Mouse (Mus musculus) heart, postnatal 0 days (tissue): ENCODE results near the gene Mogat1. TPM values are rescaled to one million over a fixed set of nuclear protein-coding genes. Genes with fewer than 3 reads are reported as not detected.

Experiments
- ATAC-seq: fragments of 200-750 bp; cut with Nextera tagmentation; 2 replicates; pipeline ENCODE4 v1.8.0; 2017; ENCODE audit warnings: low read depth, moderate number of reproducible peaks, moderate library complexity; ENCODE audit not compliant: insufficient read depth
- DNase-seq: peaks from one replicate; pipeline ENCODE4 v3.0.0-alpha.2; 2016; ENCODE audit warnings: low spot score
- H3K27ac ChIP-seq: fragments of 300-500 bp; sonication (generic); 2 replicates; pipeline ENCODE4 v1.5.1; 2014; ENCODE audit warnings: low read depth, mild to moderate bottlenecking
- H3K27me3 ChIP-seq: fragments of 300-500 bp; sonication (generic); 2 replicates; pipeline ENCODE4 v1.6.1; 2014; ENCODE audit warnings: low read length, mixed read lengths; ENCODE audit not compliant: control insufficient read depth, insufficient read depth
- H3K36me3 ChIP-seq: fragments of 300-500 bp; sonication (generic); replicated peaks from 2 replicates; pipeline ENCODE4 v1.6.1; 2014; ENCODE audit warnings: low read length, mixed read lengths; ENCODE audit not compliant: control insufficient read depth, insufficient read depth
- H3K4me1 ChIP-seq: fragments of 300-500 bp; sonication (generic); 2 replicates; pipeline ENCODE4 v1.6.1; 2014; ENCODE audit warnings: antibody characterized with exemption; ENCODE audit not compliant: control insufficient read depth, insufficient read depth
- H3K4me2 ChIP-seq: fragments of 300-500 bp; sonication (generic); 2 replicates; pipeline ENCODE4 v1.6.1; 2014; ENCODE audit warnings: low read depth, mild to moderate bottlenecking, low read length, moderate library complexity
- H3K4me3 ChIP-seq: fragments of 300-500 bp; sonication (generic); 2 replicates; pipeline ENCODE4 v1.5.1; 2014; ENCODE audit warnings: low read depth, low read length
- H3K9ac ChIP-seq: fragments of 300-500 bp; sonication (generic); replicated peaks from 2 replicates; pipeline ENCODE4 v1.6.1; 2014; ENCODE audit warnings: low read depth, low read length, mixed read lengths
- H3K9me3 ChIP-seq: fragments of 300-500 bp; sonication (generic); replicated peaks from 2 replicates; pipeline ENCODE4 v1.6.1; 2016; ENCODE audit warnings: low read length; ENCODE audit not compliant: control insufficient read depth
- CTCF ChIP-seq: IDR thresholded peaks from 2 replicates; pipeline ENCODE4 v1.5.1; 2016; ENCODE audit warnings: antibody characterized with exemption, control low read depth, low read depth
- EP300 ChIP-seq: IDR thresholded peaks from 2 replicates; pipeline ENCODE4 v1.6.1; 2016; ENCODE audit warnings: antibody characterized with exemption, low read depth
- WGBS: fragments of 180-500 bp; shearing (Covaris S2); extraction: QIAGEN DNeasy Blood & Tissue Kit; methylation state at CpG from one replicate; pipeline ENCODE4 v1.1.7; 2014; 5-methylcytosine and 5-hydroxymethylcytosine counted together
- polyA plus RNA-seq: library from polyadenylated mRNA; unstranded; fragments of >200 nt; fragmentation: Nextera tagmentation; extraction: Ambion mirVana; gene quantifications from 2 replicates; pipeline ENCODE4 v1.2.1, GENCODE M21; 2015
- total RNA-seq: library from RNA; depleted of rRNA; stranded (reverse); fragments of >200 nt; gene quantifications from 2 replicates; pipeline ENCODE4 v1.2.3, GENCODE M21; 2014; ENCODE audit warnings: low replicate concordance

The Mogat1 gene
- total and polyA plus RNA-seq, 2 experiments from 2014 or later, result 0.75 TPM; not detected in 1

DNA sequence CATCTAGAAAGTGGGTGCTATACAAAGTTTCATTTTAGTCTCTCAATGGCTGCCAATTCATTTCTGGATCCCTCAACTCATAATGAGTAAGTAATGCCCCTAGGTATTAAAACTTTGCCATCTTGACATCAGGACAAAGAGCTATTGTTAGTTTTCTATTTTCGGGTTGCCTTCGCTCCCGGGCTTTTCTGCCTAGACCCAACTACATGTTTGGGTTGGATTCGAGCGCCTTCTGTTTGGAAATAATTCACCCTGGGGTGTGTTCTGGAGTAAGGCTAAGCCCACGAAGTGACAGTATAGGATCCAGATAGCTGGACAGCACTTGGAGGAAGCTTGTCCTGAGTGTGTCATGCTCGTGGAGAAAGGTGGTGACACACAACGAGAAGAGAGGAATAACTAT, 2.0 kb downstream of the Mogat1 start:
- Histone ChIP-seq H3K27ac (no peak overlapping the region), H3K4me2 (no peak overlapping the region), H3K27me3 (peaks cover 15% of the 10 kb centered on the region), H3K9me3 (no peaks in the 10 kb centered on the region), H3K36me3 (no peaks in the 10 kb centered on the region), H3K4me1 (peaks cover 5% of the 10 kb centered on the region; the same call in 1 of the 2 replicates), H3K4me3 (no peak overlapping the region), H3K9ac (no peak overlapping the region)
- ATAC-seq, result no peak
- WGBS, result 64% methylated on average over 8 of the region's 8 CpGs
- DNase-seq, result no peak
- TF ChIP-seq CTCF (no peak), EP300 (no peak)

DNA sequence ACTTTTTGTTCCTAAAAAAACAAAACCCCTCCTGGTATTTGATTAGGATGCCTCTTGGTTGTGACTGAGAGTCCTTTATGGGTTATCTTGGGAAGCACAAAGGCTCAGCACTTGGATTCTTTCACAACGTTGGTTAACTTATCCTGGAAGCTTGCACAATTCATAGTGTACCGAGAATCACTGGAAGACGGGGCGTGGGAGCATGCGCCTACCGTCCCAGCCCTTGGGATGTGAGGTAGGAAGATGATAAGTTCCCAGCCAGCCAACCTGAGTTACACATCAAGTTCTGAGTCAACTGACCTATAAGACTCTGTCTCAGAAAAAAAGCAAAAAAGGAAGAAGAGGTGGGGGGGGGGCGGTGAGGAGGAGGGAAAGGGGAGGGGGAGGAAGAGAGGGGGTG, 8.1 kb downstream of the Mogat1 start:
- 78% methylated on average over 7 of the region's 7 CpGs for WGBS
- TF ChIP-seq EP300, result no peak
- TF ChIP-seq CTCF, result no peak

DNA sequence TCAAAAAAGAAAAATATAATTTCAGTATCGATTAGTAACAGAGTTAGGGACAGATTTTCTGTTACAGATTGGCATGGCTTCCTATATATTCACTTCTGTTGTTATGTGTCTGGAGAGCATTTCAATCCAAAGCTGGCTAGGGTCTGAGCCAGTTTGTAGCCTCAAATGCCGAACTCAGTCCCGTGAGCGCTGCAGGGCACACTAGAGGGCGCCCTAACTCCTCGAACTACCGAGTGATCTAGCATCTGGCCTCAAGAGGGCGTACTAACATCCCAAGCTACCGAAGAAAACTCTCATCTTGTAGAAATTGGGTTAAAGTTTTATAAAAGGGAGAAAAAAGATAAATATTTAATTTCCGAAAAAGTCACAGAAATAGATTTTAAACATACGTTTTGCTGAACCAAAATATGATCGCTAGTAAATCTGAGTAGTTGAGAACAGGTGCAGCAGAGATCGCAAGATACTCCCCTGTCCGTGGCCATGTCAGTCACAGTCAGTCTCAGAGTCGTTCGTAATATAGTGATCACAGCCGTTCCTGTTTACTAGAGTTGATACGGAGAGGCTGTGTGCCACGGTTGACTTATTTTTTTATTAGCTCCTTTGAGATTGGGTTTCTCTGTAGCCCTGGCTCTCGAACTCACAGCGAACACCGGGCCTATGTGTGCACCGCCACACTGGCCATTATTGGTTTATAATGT, 14.5 kb downstream of the Mogat1 start:
- TF ChIP-seq EP300, result no peak
- peak; percentile 91 for TF ChIP-seq CTCF

More for the DNA sequence above, 8.1 kb downstream of the Mogat1 start:
- no peak overlapping the region for H3K4me2 ChIP-seq
- DNase-seq (no peak), ATAC-seq (no peak)
- no peaks in the 10 kb centered on the region for H3K4me1 ChIP-seq
- 0 out of 2 replicates have a peak, but pooled peaks cover 4% of the 10 kb centered on the region for H3K27me3 ChIP-seq
- H3K36me3 ChIP-seq, result no peaks in the 10 kb centered on the region
- H3K27ac ChIP-seq, result no peak overlapping the region
- no peak overlapping the region for H3K4me3 ChIP-seq
- no peak overlapping the region for H3K9ac ChIP-seq
- no peaks in the 10 kb centered on the region; the same call in 1 of the 2 replicates for H3K9me3 ChIP-seq

DNA sequence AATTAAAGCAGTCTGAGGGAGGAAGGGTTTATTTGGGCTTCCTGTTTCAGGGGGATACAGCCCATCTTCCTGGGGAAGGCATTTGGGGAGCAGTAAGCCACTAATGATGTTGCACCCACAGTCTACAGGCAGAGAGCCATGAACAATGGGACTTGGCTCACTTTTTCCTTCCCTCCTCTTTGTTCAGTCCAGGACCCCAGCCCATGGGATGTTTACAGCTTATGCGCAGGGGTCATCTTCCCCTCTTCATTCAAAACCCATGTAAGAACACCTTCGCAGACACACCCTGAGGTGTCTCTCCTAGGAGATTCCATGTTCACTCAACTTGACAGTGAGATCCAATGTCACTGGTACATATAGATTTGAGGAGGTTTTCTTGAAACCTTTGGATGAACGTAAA, 17.6 kb downstream of the Mogat1 start:
- TF ChIP-seq CTCF (no peak), EP300 (no peak)
- Histone ChIP-seq H3K27me3 (no peaks in the 10 kb centered on the region), H3K4me2 (no peak overlapping the region), H3K9ac (no peak overlapping the region), H3K36me3 (no peaks in the 10 kb centered on the region), H3K9me3 (no peaks in the 10 kb centered on the region), H3K4me3 (no peak overlapping the region), H3K27ac (no peak overlapping the region), H3K4me1 (no peaks in the 10 kb centered on the region)
- WGBS, result 86% methylated on average over 3 of the region's 3 CpGs
- ATAC-seq (no peak), DNase-seq (no peak)

More for the DNA sequence above, 14.5 kb downstream of the Mogat1 start:
- ATAC-seq (no peak), DNase-seq (peak; percentile 46)
- Histone ChIP-seq H3K9me3 (no peaks in the 10 kb centered on the region; the same call in 1 of the 2 replicates), H3K4me2 (no peak overlapping the region), H3K27me3 (no peaks in the 10 kb centered on the region), H3K4me3 (no peak overlapping the region), H3K4me1 (no peaks in the 10 kb centered on the region), H3K36me3 (no peaks in the 10 kb centered on the region), H3K9ac (no peak overlapping the region), H3K27ac (no peak overlapping the region)
- 51% methylated on average over 23 of the region's 23 CpGs for WGBS

DNA sequence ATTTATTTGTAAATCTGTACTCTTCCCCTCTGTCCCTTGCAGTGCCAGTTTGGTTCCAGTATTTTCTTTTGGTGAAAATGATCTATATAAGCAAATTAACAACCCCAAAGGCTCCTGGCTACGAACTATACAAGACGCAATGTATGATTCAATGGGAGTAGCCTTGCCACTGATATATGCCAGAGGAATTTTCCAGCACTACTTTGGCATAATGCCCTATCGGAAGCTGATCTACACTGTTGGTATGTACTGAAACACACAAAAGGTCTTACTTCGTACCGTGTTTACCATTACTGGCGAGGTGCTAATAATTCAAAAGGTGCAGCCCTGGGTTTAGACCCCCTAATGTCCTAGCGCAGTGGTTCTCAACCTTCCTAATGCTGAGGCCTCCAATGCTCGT, 18.2 kb downstream of the Mogat1 start:
- WGBS, result 83% methylated on average over 8 of the region's 8 CpGs
- TF ChIP-seq CTCF, result no peak
- no peak for TF ChIP-seq EP300
- no peak overlapping the region for H3K4me3 ChIP-seq
- no peak for ATAC-seq
- no peak for DNase-seq
- no peaks in the 10 kb centered on the region for H3K27me3 ChIP-seq
- no peaks in the 10 kb centered on the region for H3K9me3 ChIP-seq
- H3K27ac ChIP-seq, result no peak overlapping the region
- no peaks in the 10 kb centered on the region for H3K36me3 ChIP-seq
- no peak overlapping the region for H3K9ac ChIP-seq
- H3K4me2 ChIP-seq, result no peak overlapping the region
- H3K4me1 ChIP-seq, result no peaks in the 10 kb centered on the region
